Mouse (Mus musculus): Measurements from ENCODE around the gene Dhrs3. TPM values are rescaled to one million over a fixed set of nuclear protein-coding genes. Genes with fewer than 3 reads are reported as not detected.
A peak's percentile ranks its signal among the peaks of the same experiment; 100 is the strongest.

Dhrs3 gene
- polyA plus RNA-seq, 1 experiment from 2014 or later = 36.5 TPM

- Histone ChIP-seq H3K9ac (no peak overlapping the region), H3K4me3 (ENCODE audit: low read depth, low read length) (no peak overlapping the region), H3K36me3 (ENCODE audit: insufficient read depth) (no peaks in the 10 kb centered on the region), H3K27me3 (ENCODE audit: insufficient read depth, low read length) (no peaks in the 10 kb centered on the region), H3K27ac (ENCODE audit: low read depth) (no peak overlapping the region), H3K4me1 (ENCODE audit: insufficient read depth) (no peaks in the 10 kb centered on the region), H3K9me3 (ENCODE audit: low read depth, low read length) (no peaks in the 10 kb centered on the region), H3K4me2 (no peak overlapping the region)
- DNase-seq (no peak), ATAC-seq (ENCODE audit: insufficient read depth) (no peak)
- WGBS = 54% methylated on average over 4 of the region's 4 CpGs
- no peak for TF ChIP-seq CTCF (IDR thresholded peaks at IDR 0.05; ENCODE audit: low read depth)
Measured at GRCm38 (mm10) chr4:144957186-144957585, 64.6 kb downstream of the Dhrs3 start.

- Histone ChIP-seq H3K4me1 (ENCODE audit: insufficient read depth) (no peaks in the 10 kb centered on the region), H3K4me2 (no peak overlapping the region), H3K36me3 (ENCODE audit: insufficient read depth) (no peaks in the 10 kb centered on the region), H3K9ac (no peak overlapping the region), H3K27ac (ENCODE audit: low read depth) (no peak overlapping the region), H3K4me3 (ENCODE audit: low read depth, low read length) (no peak overlapping the region), H3K9me3 (ENCODE audit: low read depth, low read length) (no peaks in the 10 kb centered on the region), H3K27me3 (ENCODE audit: insufficient read depth, low read length) (no peaks in the 10 kb centered on the region)
- 69% methylated on average over 2 of the region's 2 CpGs for WGBS
- no peak for TF ChIP-seq CTCF (IDR thresholded peaks at IDR 0.05; ENCODE audit: low read depth)
- ATAC-seq (ENCODE audit: insufficient read depth) (no peak), DNase-seq (no peak)
Measured at GRCm38 (mm10) chr4:144957721-144958120, 65.1 kb downstream of the Dhrs3 start.

- 47% methylated on average over 8 of the region's 8 CpGs for WGBS
- no peak for TF ChIP-seq CTCF (IDR thresholded peaks at IDR 0.05; ENCODE audit: low read depth)
- DNase-seq (peak; percentile 14), ATAC-seq (ENCODE audit: insufficient read depth) (no peak)
- H3K27ac ChIP-seq (ENCODE audit: low read depth) = no peak overlapping the region
- no peak overlapping the region for H3K4me2 ChIP-seq
- no peak overlapping the region for H3K4me3 ChIP-seq (ENCODE audit: low read depth, low read length)
- no peaks in the 10 kb centered on the region for H3K4me1 ChIP-seq (ENCODE audit: insufficient read depth)
- H3K27me3 ChIP-seq (ENCODE audit: insufficient read depth, low read length) = no peaks in the 10 kb centered on the region
- H3K9me3 ChIP-seq (ENCODE audit: low read depth, low read length) = no peaks in the 10 kb centered on the region
- no peak overlapping the region for H3K9ac ChIP-seq
- H3K36me3 ChIP-seq (ENCODE audit: insufficient read depth) = no peaks in the 10 kb centered on the region
Measured at GRCm38 (mm10) chr4:144960188-144960904, 67.7 kb downstream of the Dhrs3 start.

GRCm38 (mm10) chr4:144961232-144961631 lies 68.6 kb downstream of the Dhrs3 start:
- Histone ChIP-seq H3K4me1 (ENCODE audit: insufficient read depth) (no peaks in the 10 kb centered on the region), H3K9me3 (ENCODE audit: low read depth, low read length) (no peaks in the 10 kb centered on the region), H3K4me3 (ENCODE audit: low read depth, low read length) (no peak overlapping the region), H3K27me3 (ENCODE audit: insufficient read depth, low read length) (no peaks in the 10 kb centered on the region), H3K9ac (no peak overlapping the region), H3K27ac (ENCODE audit: low read depth) (no peak overlapping the region), H3K36me3 (ENCODE audit: insufficient read depth) (no peaks in the 10 kb centered on the region), H3K4me2 (no peak overlapping the region)
- DNase-seq (no peak), ATAC-seq (ENCODE audit: insufficient read depth) (no peak)
- TF ChIP-seq CTCF (IDR thresholded peaks at IDR 0.05; ENCODE audit: low read depth) = no peak
- 85% methylated on average over 4 of the region's 4 CpGs for WGBS

- Histone ChIP-seq H3K9ac (no peak overlapping the region), H3K36me3 (ENCODE audit: insufficient read depth) (no peaks in the 10 kb centered on the region), H3K4me1 (ENCODE audit: insufficient read depth) (no peaks in the 10 kb centered on the region), H3K4me3 (ENCODE audit: low read depth, low read length) (no peak overlapping the region), H3K9me3 (ENCODE audit: low read depth, low read length) (no peaks in the 10 kb centered on the region), H3K4me2 (no peak overlapping the region), H3K27ac (ENCODE audit: low read depth) (no peak overlapping the region), H3K27me3 (ENCODE audit: insufficient read depth, low read length) (no peaks in the 10 kb centered on the region)
- TF ChIP-seq CTCF (IDR thresholded peaks at IDR 0.05; ENCODE audit: low read depth) = no peak
- no peak for ATAC-seq (ENCODE audit: insufficient read depth)
- DNase-seq = no peak
- WGBS = 75% methylated on average over 3 of the region's 3 CpGs
Measured at GRCm38 (mm10) chr4:144961696-144962095, 69.1 kb downstream of the Dhrs3 start.

- WGBS = 54% methylated on average over 2 of the region's 2 CpGs
- H3K27me3 ChIP-seq (ENCODE audit: insufficient read depth, low read length) = no peaks in the 10 kb centered on the region
- H3K4me2 ChIP-seq = no peak overlapping the region
- TF ChIP-seq CTCF (IDR thresholded peaks at IDR 0.05; ENCODE audit: low read depth) = no peak
- DNase-seq = no peak
- H3K4me1 ChIP-seq (ENCODE audit: insufficient read depth) = no peaks in the 10 kb centered on the region
- no peak for ATAC-seq (ENCODE audit: insufficient read depth)
- H3K36me3 ChIP-seq (ENCODE audit: insufficient read depth) = no peaks in the 10 kb centered on the region
- no peak overlapping the region for H3K27ac ChIP-seq (ENCODE audit: low read depth)
- H3K9ac ChIP-seq = no peak overlapping the region
- H3K4me3 ChIP-seq (ENCODE audit: low read depth, low read length) = no peak overlapping the region
- H3K9me3 ChIP-seq (ENCODE audit: low read depth, low read length) = no peaks in the 10 kb centered on the region
Measured at GRCm38 (mm10) chr4:144965255-144965654, 72.6 kb downstream of the Dhrs3 start.

GRCm38 (mm10) chr4:144968371-144968770 lies 75.7 kb downstream of the Dhrs3 start:
- H3K4me2 ChIP-seq = no peak overlapping the region
- no peak overlapping the region for H3K9ac ChIP-seq
- 85% methylated on average over 3 of the region's 3 CpGs for WGBS
- no peak overlapping the region for H3K27ac ChIP-seq (ENCODE audit: low read depth)
- TF ChIP-seq CTCF (IDR thresholded peaks at IDR 0.05; ENCODE audit: low read depth) = no peak
- DNase-seq (no peak), ATAC-seq (ENCODE audit: insufficient read depth) (no peak)
- H3K4me1 ChIP-seq (ENCODE audit: insufficient read depth) = no peaks in the 10 kb centered on the region
- no peaks in the 10 kb centered on the region for H3K27me3 ChIP-seq (ENCODE audit: insufficient read depth, low read length)
- no peak overlapping the region for H3K4me3 ChIP-seq (ENCODE audit: low read depth, low read length)
- no peaks in the 10 kb centered on the region for H3K36me3 ChIP-seq (ENCODE audit: insufficient read depth)
- H3K9me3 ChIP-seq (ENCODE audit: low read depth, low read length) = no peaks in the 10 kb centered on the region

Data from lung, embryonic 14.5 days (tissue).